Mouse (Mus musculus) erythroid progenitor cell, adult 5-6 weeks (primary cell): ENCODE measurements at regions not wholly inside any gene's neighbourhood (a gene's known extent, or its start where the extent isn't known, plus 50 kb on each side); places are given as distances from the start of the nearest gene placed in this dataset.

Experiments used
- ATAC-seq: replicated peaks from 2 replicates; pipeline ENCODE4 v1.8.0; 2016; ENCODE audit warnings: moderate number of reproducible peaks, mild to moderate bottlenecking, moderate TSS enrichment, inconsistent platforms; ENCODE audit not compliant: poor library complexity, low FRiP score, severe bottlenecking

- ATAC-seq, result no peak
Observed at GRCm38 (mm10) chr13:102174896-102175295, 406.9 kb upstream of the Pik3r1 start.

- no peak for ATAC-seq
Observed at GRCm38 (mm10) chr13:102175406-102175805, 407.4 kb upstream of the Pik3r1 start.

- ATAC-seq, result no peak
Observed at GRCm38 (mm10) chr13:102176456-102176855, 408.4 kb upstream of the Pik3r1 start.

- ATAC-seq, result no peak
Observed at GRCm38 (mm10) chr13:102194716-102195115, 426.7 kb upstream of the Pik3r1 start.

GRCm38 (mm10) chr13:102202301-102202700 is 434.3 kb upstream of the Pik3r1 start:
- no peak for ATAC-seq

- no peak for ATAC-seq
Observed at GRCm38 (mm10) chr13:102218486-102218885, 450.5 kb upstream of the Pik3r1 start.

GRCm38 (mm10) chr13:102231048-102231447 is 462.3 kb upstream of the Cd180 start:
- no peak for ATAC-seq

GRCm38 (mm10) chr13:102232291-102232936 is 460.9 kb upstream of the Cd180 start:
- ATAC-seq, result no peak

- no peak for ATAC-seq
Observed at GRCm38 (mm10) chr13:102250884-102251283, 442.5 kb upstream of the Cd180 start.

- no peak for ATAC-seq
Observed at GRCm38 (mm10) chr13:102251709-102252108, 441.6 kb upstream of the Cd180 start.

- ATAC-seq, result no peak
Observed at GRCm38 (mm10) chr13:102255401-102256371, 437.7 kb upstream of the Cd180 start.

- ATAC-seq, result no peak
Observed at GRCm38 (mm10) chr13:102258207-102258606, 435.2 kb upstream of the Cd180 start.

GRCm38 (mm10) chr13:102273818-102274217 is 419.5 kb upstream of the Cd180 start:
- ATAC-seq, result no peak

GRCm38 (mm10) chr13:102275296-102275695 is 418.1 kb upstream of the Cd180 start:
- ATAC-seq, result no peak

GRCm38 (mm10) chr13:102276885-102277284 is 416.5 kb upstream of the Cd180 start:
- ATAC-seq, result no peak

GRCm38 (mm10) chr13:102280198-102280597 is 413.2 kb upstream of the Cd180 start:
- no peak for ATAC-seq

- ATAC-seq, result no peak
Observed at GRCm38 (mm10) chr13:102294451-102294850, 398.9 kb upstream of the Cd180 start.

- no peak for ATAC-seq
Observed at GRCm38 (mm10) chr13:102295079-102295478, 398.3 kb upstream of the Cd180 start.

GRCm38 (mm10) chr13:102307983-102308382 is 385.4 kb upstream of the Cd180 start:
- ATAC-seq, result no peak

GRCm38 (mm10) chr13:102312096-102312495 is 381.3 kb upstream of the Cd180 start:
- no peak for ATAC-seq
